Mouse (Mus musculus): ENCODE measurements around the gene Traf4. TPM values are rescaled to one million over a fixed set of nuclear protein-coding genes. Genes with fewer than 3 reads are reported as not detected.
A peak's percentile ranks its signal among the peaks of the same experiment; 100 is the strongest.

Gene Traf4
- total RNA-seq, 2 experiments from 2014 or later = 2.1 to 3.2 TPM

GRCm38 (mm10) chr11:78168541-78169468 is 3.4 kb upstream of the Traf4 start:
- ATAC-seq (replicated peaks; ENCODE audit: low FRiP score, poor library complexity, severe bottlenecking) = peak; percentile 47

- no peak for ATAC-seq (replicated peaks; ENCODE audit: low FRiP score, poor library complexity, severe bottlenecking)
Measured at GRCm38 (mm10) chr11:78167257-78167959, 2.0 kb upstream of the Traf4 start.

- no peak for ATAC-seq (replicated peaks; ENCODE audit: low FRiP score, poor library complexity, severe bottlenecking)
Measured at GRCm38 (mm10) chr11:78166640-78167039, 1.3 kb upstream of the Traf4 start.

- no peak for ATAC-seq (replicated peaks; ENCODE audit: low FRiP score, poor library complexity, severe bottlenecking)
Measured at GRCm38 (mm10) chr11:78166161-78166560, 772 bp upstream of the Traf4 start.

GRCm38 (mm10) chr11:78165761-78166109 is 346 bp upstream of the Traf4 start:
- ATAC-seq (replicated peaks; ENCODE audit: low FRiP score, poor library complexity, severe bottlenecking) = peak; percentile 38

GRCm38 (mm10) chr11:78164604-78164923 is 825 bp downstream of the Traf4 start:
- no peak for ATAC-seq (replicated peaks; ENCODE audit: low FRiP score, poor library complexity, severe bottlenecking)

GRCm38 (mm10) chr11:78163681-78164603 is 1.4 kb downstream of the Traf4 start:
- ATAC-seq (replicated peaks; ENCODE audit: low FRiP score, poor library complexity, severe bottlenecking) = no peak

- no peak for ATAC-seq (replicated peaks; ENCODE audit: low FRiP score, poor library complexity, severe bottlenecking)
Measured at GRCm38 (mm10) chr11:78163045-78163444, 2.3 kb downstream of the Traf4 start.

GRCm38 (mm10) chr11:78162504-78162903 is 2.9 kb downstream of the Traf4 start:
- ATAC-seq (replicated peaks; ENCODE audit: low FRiP score, poor library complexity, severe bottlenecking) = no peak

- no peak for ATAC-seq (replicated peaks; ENCODE audit: low FRiP score, poor library complexity, severe bottlenecking)
Measured at GRCm38 (mm10) chr11:78161968-78162367, 3.4 kb downstream of the Traf4 start.

GRCm38 (mm10) chr11:78161169-78161568 is 4.2 kb downstream of the Traf4 start:
- no peak for ATAC-seq (replicated peaks; ENCODE audit: low FRiP score, poor library complexity, severe bottlenecking)

- no peak for ATAC-seq (replicated peaks; ENCODE audit: low FRiP score, poor library complexity, severe bottlenecking)
Measured at GRCm38 (mm10) chr11:78160675-78161074, 4.7 kb downstream of the Traf4 start.

GRCm38 (mm10) chr11:78160171-78160570 is 5.2 kb downstream of the Traf4 start:
- no peak for ATAC-seq (replicated peaks; ENCODE audit: low FRiP score, poor library complexity, severe bottlenecking)

GRCm38 (mm10) chr11:78159557-78159956 is 5.8 kb downstream of the Traf4 start:
- ATAC-seq (replicated peaks; ENCODE audit: low FRiP score, poor library complexity, severe bottlenecking) = no peak

GRCm38 (mm10) chr11:78159096-78159495 is 6.3 kb downstream of the Traf4 start:
- ATAC-seq (replicated peaks; ENCODE audit: low FRiP score, poor library complexity, severe bottlenecking) = peak; percentile 92

- ATAC-seq (replicated peaks; ENCODE audit: low FRiP score, poor library complexity, severe bottlenecking) = no peak
Measured at GRCm38 (mm10) chr11:78156156-78156699, 9.2 kb downstream of the Traf4 start.

GRCm38 (mm10) chr11:78155674-78156073 is 9.7 kb downstream of the Traf4 start:
- ATAC-seq (replicated peaks; ENCODE audit: low FRiP score, poor library complexity, severe bottlenecking) = no peak

GRCm38 (mm10) chr11:78153778-78154177 is 11.6 kb downstream of the Traf4 start:
- no peak for ATAC-seq (replicated peaks; ENCODE audit: low FRiP score, poor library complexity, severe bottlenecking)

- no peak for ATAC-seq (replicated peaks; ENCODE audit: low FRiP score, poor library complexity, severe bottlenecking)
Measured at GRCm38 (mm10) chr11:78152299-78153231, 12.8 kb downstream of the Traf4 start.

All from erythroblast, adult 5-6 weeks (primary cell).